Mouse (Mus musculus) kidney, adult 2 months (tissue): ENCODE data around the gene Ssbp3.

Source experiments
- CTCF ChIP-seq: fragments of 200-500 bp; conservative IDR thresholded peaks from 2 replicates; pipeline ENCODE4 v1.5.1; 2011; ENCODE audit warnings: low read depth, mild to moderate bottlenecking, control low read depth, low read length, moderate library complexity, mixed read lengths; ENCODE audit not compliant: insufficient read depth, insufficient read length
- POLR2A ChIP-seq: fragments of 200-500 bp; IDR thresholded peaks from one replicate; pipeline ENCODE4 v1.6.1; 2011; ENCODE audit warnings: low read depth, low read length, control low read depth

DNA sequence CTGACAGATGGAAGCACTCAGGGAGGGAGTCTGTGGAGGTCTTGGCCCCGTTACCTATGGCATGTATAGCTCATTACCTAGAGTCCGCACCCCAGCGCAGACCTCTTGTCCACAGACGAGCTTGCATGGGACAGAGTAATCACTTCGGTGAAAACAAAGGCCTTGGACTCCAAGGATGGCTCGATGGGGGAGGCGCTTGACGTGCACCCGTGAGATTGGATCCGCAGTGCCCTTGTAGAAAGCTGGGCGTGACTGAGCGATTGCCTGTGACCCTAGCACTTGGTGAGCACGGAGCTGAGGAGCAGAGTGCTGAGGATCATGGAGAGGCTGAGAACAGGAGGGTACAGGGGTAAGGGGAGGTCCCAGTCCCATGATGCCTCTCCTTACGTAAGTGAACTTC lies 181.2 kb downstream of the Ssbp3 start:
- TF ChIP-seq CTCF (no peak), POLR2A (no peak)
